Mouse (Mus musculus): Measurements from ENCODE around the gene Fip1l1. TPM values are rescaled to one million over a fixed set of nuclear protein-coding genes. Genes with fewer than 3 reads are reported as not detected.

The Fip1l1 gene
- polyA plus RNA-seq (2016; fragmentation: Nextera tagmentation; extraction: Ambion mirVana), result 112 and 119 TPM in 2 replicates

DNA sequence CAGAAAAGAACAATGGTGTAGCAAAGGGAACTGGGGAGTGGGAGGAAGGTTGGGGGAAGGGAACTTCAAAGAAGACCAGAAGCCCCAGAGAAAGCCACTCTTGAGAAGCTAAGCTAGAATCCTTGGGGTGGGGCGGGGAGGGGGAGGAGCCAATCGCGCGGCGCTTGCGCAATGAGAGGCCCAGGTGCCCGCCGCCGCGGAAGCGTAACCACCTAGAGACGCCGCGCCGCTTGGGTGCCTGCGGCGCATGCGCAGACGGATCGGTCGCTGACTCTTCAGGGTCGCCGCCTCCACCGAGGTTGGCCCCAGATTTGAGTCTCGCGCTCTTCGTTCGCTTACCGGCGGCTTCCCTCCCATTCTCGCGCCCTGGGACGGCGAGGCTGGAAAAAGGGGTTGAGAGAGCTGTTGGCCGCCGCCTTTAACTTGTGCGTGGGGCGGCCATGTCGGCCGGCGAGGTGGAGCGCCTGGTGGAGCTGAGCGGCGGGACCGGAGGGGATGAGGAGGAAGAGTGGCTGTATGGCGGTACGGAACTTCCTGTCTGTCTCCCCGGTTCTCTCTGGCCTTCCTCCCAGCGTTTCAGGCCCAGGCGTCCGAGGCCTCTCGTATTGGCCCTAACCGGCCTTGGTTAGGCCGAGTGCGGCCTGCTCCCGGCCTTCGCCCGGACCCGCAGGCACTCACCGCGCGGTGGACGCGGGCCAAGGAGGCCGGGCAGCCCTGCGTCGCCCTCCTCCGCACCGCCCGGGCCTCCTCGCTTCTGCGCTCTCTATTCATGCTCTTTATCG, at the start of gene Fip1l1:
TSS of gene Fip1l1 (plus strand) at position 210 of the 782 bp plus-strand sequence.
- Histone ChIP-seq H3K4me3 (peak within 1 kb of the TSS; percentile 87), H3K4me1 (peaks cover 34% of the 10 kb centered on the region), H3K27me3 (replicated peaks; ENCODE audit: low read depth, poor library complexity, severe bottlenecking) (no peaks in the 10 kb centered on the region), H3K9me3 (no peaks in the 10 kb centered on the region), H3K36me3 (replicated peaks) (peaks cover 26% of the 10 kb centered on the region), H3K27ac (replicated peaks) (peak within 1 kb of the TSS; percentile 98)
- under 1% methylated on average over 73 of the region's 73 CpGs for WGBS
- peak; percentile 98 for DNase-seq (ENCODE audit: low spot score)

DNA sequence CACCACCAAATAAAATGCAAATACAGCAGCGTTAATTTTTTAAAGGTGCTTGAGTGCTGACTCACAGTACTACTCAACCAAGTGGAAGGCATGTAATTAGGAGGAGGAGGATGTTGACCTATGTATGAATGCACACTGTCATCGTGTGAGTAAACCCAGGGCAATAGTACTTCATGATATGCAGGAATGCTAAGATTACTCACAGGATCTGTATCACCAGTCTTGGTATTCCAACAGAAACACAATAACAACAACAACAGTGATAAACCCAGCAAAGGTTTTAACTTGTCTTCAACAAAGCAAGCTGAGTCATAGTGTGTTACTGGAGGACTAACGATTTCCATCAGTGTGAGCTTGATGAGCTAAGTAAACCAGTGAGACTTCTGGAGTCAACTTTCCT, 42.5 kb upstream of the Fip1l1 start:
- H3K9me3 ChIP-seq, result no peaks in the 10 kb centered on the region
- WGBS, result 87% methylated on average over 3 of the region's 3 CpGs

DNA sequence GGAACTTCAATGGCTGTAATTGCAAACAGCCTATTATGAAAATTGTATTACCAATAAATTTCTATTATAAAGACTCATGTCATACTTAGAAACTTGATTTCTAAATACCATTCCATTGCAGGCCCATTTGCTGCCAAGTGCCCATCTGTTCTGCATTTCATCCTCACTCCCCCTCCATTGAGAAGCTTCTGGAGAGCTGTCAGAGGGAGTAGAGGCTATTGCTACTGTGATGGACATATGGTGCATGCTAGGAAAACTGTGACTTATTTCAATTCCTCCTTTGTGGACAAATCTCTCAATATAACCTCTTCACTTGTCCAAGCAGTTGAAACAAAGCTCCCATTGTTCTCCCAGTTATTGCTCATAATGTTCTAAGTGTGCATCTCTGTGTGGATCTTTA, 23.6 kb upstream of the Fip1l1 start:
- Histone ChIP-seq H3K27ac (replicated peaks) (no peak overlapping the region), H3K4me1 (no peaks in the 10 kb centered on the region), H3K27me3 (replicated peaks; ENCODE audit: low read depth, poor library complexity, severe bottlenecking) (no peaks in the 10 kb centered on the region), H3K36me3 (replicated peaks) (peaks cover 5% of the 10 kb centered on the region), H3K9me3 (no peaks in the 10 kb centered on the region), H3K4me3 (no peak overlapping the region)
- DNase-seq (ENCODE audit: low spot score), result no peak

More for the DNA sequence above, 42.5 kb upstream of the Fip1l1 start:
- no peak for DNase-seq (ENCODE audit: low spot score)
- no peak overlapping the region for H3K4me3 ChIP-seq
- H3K4me1 ChIP-seq, result no peaks in the 10 kb centered on the region
- no peaks in the 10 kb centered on the region for H3K36me3 ChIP-seq (replicated peaks)
- H3K27ac ChIP-seq (replicated peaks), result no peak overlapping the region
- no peaks in the 10 kb centered on the region for H3K27me3 ChIP-seq (replicated peaks; ENCODE audit: low read depth, poor library complexity, severe bottlenecking)

DNA sequence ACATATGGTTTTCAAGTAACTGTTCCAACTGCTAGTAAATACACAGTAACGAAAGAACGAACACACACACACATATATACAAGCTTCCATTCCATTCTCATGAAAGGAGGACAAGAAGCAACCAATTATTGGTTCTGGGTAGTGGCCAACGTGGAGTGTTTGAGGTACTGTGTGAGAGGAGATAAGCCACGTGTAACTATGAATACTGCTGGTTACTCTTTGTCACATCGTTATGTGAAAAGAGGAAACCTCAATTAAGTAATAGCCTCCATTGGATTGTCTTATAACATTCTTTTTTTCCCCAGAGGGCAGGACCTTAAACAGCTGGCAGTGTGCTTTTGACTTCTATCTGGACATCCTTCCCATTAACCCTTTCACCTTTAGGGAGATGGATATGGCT, 8.2 kb upstream of the Fip1l1 start:
- WGBS, result 80% methylated on average over 5 of the region's 5 CpGs
- Histone ChIP-seq H3K27ac (replicated peaks) (no peak overlapping the region), H3K9me3 (no peaks in the 10 kb centered on the region), H3K4me1 (peaks cover 18% of the 10 kb centered on the region), H3K27me3 (replicated peaks; ENCODE audit: low read depth, poor library complexity, severe bottlenecking) (no peaks in the 10 kb centered on the region), H3K36me3 (replicated peaks) (no peaks in the 10 kb centered on the region), H3K4me3 (no peak overlapping the region)
- no peak for DNase-seq (ENCODE audit: low spot score)

DNA sequence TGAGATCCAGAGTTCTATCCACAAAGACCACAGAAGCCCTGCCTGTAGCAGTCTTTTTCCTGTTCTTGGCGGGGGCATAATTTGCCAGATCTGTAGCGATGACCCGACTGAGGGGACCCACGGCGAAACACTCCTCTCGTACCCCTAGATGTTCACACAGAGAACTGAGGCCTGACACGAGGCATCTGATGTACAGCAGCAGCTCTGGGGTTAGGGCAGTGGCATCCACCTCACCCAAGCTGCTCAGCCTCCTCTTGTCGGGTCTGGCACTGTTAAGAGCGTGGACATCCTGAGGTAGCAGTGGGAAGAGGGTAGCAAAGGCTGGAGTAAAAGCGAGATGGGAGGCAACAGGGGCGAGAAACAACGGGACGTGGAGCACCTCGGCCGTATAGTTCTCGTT, 4.5 kb upstream of the Fip1l1 start:
- Histone ChIP-seq H3K9me3 (no peaks in the 10 kb centered on the region), H3K27ac (replicated peaks) (peak overlapping the region; percentile 79; the same call in 1 of the 2 replicates), H3K4me3 (peak overlapping the region; percentile 92), H3K36me3 (replicated peaks) (no peaks in the 10 kb centered on the region), H3K27me3 (replicated peaks; ENCODE audit: low read depth, poor library complexity, severe bottlenecking) (no peaks in the 10 kb centered on the region), H3K4me1 (peaks cover 27% of the 10 kb centered on the region)
- 23% methylated on average over 16 of the region's 16 CpGs for WGBS
- DNase-seq (ENCODE audit: low spot score), result no peak

DNA sequence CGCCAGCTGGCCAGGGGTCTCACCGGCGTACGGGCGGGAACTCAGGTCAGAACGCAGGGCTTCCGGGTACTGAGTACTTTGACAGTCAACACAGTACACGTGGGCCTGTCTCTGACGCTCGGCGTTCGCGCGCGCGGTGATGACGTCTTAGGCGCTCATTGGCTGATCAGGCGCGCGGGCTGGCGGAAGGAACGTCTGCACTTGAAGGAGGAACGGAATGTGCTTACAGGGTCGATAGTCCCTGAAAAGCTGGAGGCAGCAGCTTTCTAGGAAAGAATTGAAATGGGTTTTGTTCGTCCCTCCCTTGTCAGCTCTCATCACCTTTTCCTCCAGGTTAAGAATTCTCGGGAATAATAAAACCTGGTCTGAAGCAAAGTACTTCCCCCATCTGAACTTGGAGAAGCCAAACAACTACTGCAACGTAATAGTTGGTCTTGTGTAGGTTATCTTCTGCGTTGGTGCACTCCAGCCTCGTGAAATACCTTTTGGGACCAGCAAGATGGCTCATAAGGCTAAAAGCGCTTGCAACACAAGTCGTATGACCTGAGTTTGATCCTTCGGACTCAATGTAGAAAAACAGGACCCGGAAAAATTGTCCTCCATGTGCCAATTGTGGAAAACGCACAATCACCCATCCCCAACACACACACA, 3.5 kb upstream of the Fip1l1 start, which contains the start of gene Scfd2:
TSS of gene Scfd2 (minus strand) at position 130 of the 651 bp plus-strand sequence.
- Histone ChIP-seq H3K27me3 (replicated peaks; ENCODE audit: low read depth, poor library complexity, severe bottlenecking) (no peaks in the 10 kb centered on the region), H3K36me3 (replicated peaks) (no peaks in the 10 kb centered on the region), H3K4me1 (peaks cover 33% of the 10 kb centered on the region), H3K9me3 (no peaks in the 10 kb centered on the region), H3K27ac (replicated peaks) (peak within 1 kb of the TSS; percentile 79), H3K4me3 (peak within 1 kb of the TSS; percentile 92)
- WGBS, result 7% methylated on average over 35 of the region's 35 CpGs
- DNase-seq (ENCODE audit: low spot score), result peak; percentile 98

DNA sequence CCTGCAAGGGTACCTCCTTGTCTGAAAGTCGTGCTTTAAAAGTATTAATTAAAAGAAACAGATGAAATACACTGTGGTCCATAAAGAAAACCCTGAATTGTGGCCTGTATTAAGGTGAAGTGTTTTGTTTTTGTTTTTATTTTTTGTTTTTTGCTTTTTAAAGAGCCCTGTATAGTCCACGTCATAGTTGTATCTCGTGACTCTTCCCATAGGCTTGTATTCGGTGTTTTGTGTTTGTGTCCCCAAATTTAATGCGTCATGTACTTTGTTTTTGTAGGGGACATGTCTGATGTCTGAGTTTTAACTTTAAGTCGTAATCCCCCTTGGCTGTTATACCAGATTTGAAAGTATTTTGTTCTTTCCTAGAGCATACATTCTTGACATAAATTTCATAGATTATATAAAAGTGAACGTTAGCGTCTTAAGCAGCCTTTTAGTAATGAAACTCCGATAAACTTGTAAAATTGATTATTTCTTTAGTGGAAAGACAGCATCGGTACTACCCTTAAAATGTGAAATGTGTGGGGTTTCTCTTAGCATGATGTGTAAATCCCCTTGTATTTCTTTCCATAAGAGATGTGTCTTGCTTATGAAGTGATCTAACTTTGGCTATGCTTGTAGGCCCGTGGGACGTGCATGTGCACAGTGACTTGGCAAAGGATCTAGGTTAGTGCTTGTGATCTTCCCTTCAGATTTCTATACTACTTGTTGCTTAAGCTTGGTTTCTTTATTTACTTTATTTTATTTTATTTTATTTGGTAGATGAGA, 1.1 kb downstream of the Fip1l1 start:
- Histone ChIP-seq H3K9me3 (no peaks in the 10 kb centered on the region), H3K27ac (replicated peaks) (peak overlapping the region; percentile 98), H3K4me3 (peak overlapping the region; percentile 87), H3K36me3 (replicated peaks) (peaks cover 33% of the 10 kb centered on the region), H3K27me3 (replicated peaks; ENCODE audit: low read depth, poor library complexity, severe bottlenecking) (no peaks in the 10 kb centered on the region), H3K4me1 (peaks cover 25% of the 10 kb centered on the region)
- no peak for DNase-seq (ENCODE audit: low spot score)
- 54% methylated on average over 12 of the region's 12 CpGs for WGBS

DNA sequence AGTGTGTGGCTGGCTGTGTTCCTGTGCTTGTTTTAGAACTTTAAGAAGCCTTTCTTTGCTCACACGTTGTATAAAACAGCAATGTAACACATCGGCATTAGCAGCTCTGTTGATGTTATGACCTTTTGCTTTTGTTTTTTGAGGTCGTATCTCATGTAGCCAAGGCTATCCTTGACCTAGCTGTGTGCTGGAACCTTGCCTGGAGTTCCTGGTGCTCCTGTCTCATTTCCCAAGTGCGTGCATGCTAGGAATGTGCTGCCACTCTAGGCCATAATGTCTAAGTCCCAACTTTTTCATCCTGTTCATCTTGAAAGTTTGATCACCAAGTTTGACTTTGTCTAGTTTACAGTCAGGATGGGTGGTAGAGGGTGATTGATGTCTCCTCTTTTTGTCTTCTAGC, 10.4 kb downstream of the Fip1l1 start:
- Histone ChIP-seq H3K27me3 (replicated peaks; ENCODE audit: low read depth, poor library complexity, severe bottlenecking) (no peaks in the 10 kb centered on the region), H3K36me3 (replicated peaks) (peaks cover 94% of the 10 kb centered on the region), H3K4me1 (no peaks in the 10 kb centered on the region), H3K4me3 (no peak overlapping the region), H3K9me3 (no peaks in the 10 kb centered on the region), H3K27ac (replicated peaks) (no peak overlapping the region)
- DNase-seq (ENCODE audit: low spot score), result no peak
- 94% methylated on average over 4 of the region's 4 CpGs for WGBS

DNA sequence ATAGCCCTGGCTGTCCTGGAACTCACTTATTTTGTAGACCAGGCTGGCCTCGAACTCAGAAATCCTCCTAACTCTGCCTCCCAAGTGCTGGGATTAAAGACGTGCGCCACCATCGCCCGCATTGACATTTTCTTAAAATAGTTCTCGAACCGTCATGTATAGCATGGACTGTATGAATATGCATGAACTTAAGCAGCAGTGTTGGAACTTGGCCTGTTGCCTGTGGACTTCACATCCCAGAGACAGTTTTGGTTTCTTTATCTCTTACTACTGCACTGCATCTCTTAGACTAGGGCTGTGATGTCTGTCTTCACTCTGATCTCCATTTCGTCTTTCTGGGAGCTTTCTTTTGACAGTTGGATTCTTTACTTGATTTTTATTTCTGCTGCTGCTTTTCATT, 14.3 kb downstream of the Fip1l1 start:
- peaks cover 91% of the 10 kb centered on the region for H3K36me3 ChIP-seq (replicated peaks)
- WGBS, result 91% methylated on average over 8 of the region's 8 CpGs

DNA sequence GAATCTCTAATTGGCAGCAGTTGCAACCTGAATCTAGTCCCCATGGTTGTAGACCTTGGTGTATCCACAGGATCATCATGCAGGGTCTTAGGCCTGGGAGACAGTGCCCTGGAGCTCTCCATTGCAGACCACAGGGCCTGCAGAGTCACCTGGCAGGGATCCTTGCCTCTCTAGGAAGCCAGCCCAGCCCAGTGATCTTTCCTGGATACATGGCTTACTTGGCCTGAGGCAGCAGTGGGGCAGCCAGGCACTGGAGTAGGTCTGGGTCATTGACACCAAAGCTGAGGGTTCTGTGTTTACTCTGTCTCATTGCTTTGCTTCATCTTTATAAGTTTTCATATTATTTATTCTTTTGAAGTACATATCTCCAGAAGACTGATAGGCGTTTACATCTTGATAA, 25.9 kb downstream of the Fip1l1 start:
- DNase-seq (ENCODE audit: low spot score), result no peak
- H3K4me1 ChIP-seq, result no peaks in the 10 kb centered on the region
- peaks cover 93% of the 10 kb centered on the region for H3K36me3 ChIP-seq (replicated peaks)
- H3K27ac ChIP-seq (replicated peaks), result no peak overlapping the region
- H3K4me3 ChIP-seq, result no peak overlapping the region
- 90% methylated on average over 1 of the region's 1 CpGs for WGBS
- no peaks in the 10 kb centered on the region for H3K9me3 ChIP-seq
- no peaks in the 10 kb centered on the region for H3K27me3 ChIP-seq (replicated peaks; ENCODE audit: low read depth, poor library complexity, severe bottlenecking)

More for the DNA sequence above, 14.3 kb downstream of the Fip1l1 start:
- Histone ChIP-seq H3K4me1 (no peaks in the 10 kb centered on the region), H3K27me3 (replicated peaks; ENCODE audit: low read depth, poor library complexity, severe bottlenecking) (no peaks in the 10 kb centered on the region), H3K27ac (replicated peaks) (no peak overlapping the region), H3K9me3 (no peaks in the 10 kb centered on the region), H3K4me3 (no peak overlapping the region)
- no peak for DNase-seq (ENCODE audit: low spot score)

DNA sequence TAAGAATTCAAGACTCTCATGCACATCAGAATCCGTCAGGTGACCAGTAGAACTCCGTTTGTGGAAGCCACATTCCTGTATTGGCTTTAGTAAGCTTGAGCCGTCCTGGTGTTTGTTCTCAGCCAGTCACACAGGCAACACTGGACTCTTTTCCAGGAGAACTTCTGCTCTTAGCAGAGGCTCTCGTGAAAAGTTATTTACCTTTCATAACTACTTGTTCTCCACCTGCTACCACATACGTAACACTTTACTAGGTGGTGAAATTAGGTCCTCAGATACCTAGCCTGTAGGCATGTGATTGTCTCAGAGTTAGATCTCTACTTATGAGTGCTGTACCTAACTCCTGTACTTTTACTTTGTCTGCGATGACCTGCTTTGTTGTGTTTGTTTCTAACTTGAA, 36.5 kb downstream of the Fip1l1 start:
- no peaks in the 10 kb centered on the region for H3K4me1 ChIP-seq
- DNase-seq (ENCODE audit: low spot score), result no peak
- WGBS, result 91% methylated on average over 6 of the region's 6 CpGs
- H3K4me3 ChIP-seq, result no peak overlapping the region
- peaks cover 72% of the 10 kb centered on the region for H3K36me3 ChIP-seq (replicated peaks)
- no peak overlapping the region for H3K27ac ChIP-seq (replicated peaks)
- no peaks in the 10 kb centered on the region for H3K27me3 ChIP-seq (replicated peaks; ENCODE audit: low read depth, poor library complexity, severe bottlenecking)
- no peaks in the 10 kb centered on the region for H3K9me3 ChIP-seq

DNA sequence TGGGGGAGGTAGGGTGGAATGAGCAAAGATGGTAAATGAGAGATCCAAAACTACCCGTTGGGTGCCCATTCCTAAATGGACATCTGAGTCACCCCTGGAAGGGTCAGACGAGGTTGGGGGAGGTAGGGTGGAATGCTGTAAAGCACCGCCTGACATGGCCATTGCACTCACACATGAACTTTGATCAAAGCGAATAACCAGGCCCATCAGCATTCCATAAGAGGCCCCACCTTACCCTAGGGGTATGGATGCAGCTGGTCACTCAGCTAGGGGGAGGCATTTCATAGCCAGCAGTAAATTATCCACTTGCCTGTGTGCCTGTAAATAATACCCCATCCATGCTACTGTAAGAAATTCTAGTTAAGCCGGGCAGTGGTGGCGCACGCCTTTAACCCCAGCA, 53.9 kb downstream of the Fip1l1 start:
- Histone ChIP-seq H3K4me1 (peaks cover 21% of the 10 kb centered on the region), H3K36me3 (replicated peaks) (peaks cover 97% of the 10 kb centered on the region), H3K4me3 (no peak overlapping the region), H3K9me3 (no peaks in the 10 kb centered on the region), H3K27ac (replicated peaks) (no peak overlapping the region), H3K27me3 (replicated peaks; ENCODE audit: low read depth, poor library complexity, severe bottlenecking) (no peaks in the 10 kb centered on the region)
- no peak for DNase-seq (ENCODE audit: low spot score)
- WGBS, result 93% methylated on average over 7 of the region's 7 CpGs

Measured in embryonic facial prominence, embryonic 10.5 days (tissue).